Mouse (Mus musculus) embryo, embryonic 10.5 days (tissue): ENCODE measurements at regions not wholly inside any gene's neighbourhood (a gene's known extent, or its start where the extent isn't known, plus 50 kb on each side); places are given as distances from the start of the nearest gene placed in this dataset.

Experiments
- DNase-seq: peaks from one replicate; pipeline ENCODE4 v3.0.0-alpha.2; 2015; ENCODE audit warnings: low spot score

DNA sequence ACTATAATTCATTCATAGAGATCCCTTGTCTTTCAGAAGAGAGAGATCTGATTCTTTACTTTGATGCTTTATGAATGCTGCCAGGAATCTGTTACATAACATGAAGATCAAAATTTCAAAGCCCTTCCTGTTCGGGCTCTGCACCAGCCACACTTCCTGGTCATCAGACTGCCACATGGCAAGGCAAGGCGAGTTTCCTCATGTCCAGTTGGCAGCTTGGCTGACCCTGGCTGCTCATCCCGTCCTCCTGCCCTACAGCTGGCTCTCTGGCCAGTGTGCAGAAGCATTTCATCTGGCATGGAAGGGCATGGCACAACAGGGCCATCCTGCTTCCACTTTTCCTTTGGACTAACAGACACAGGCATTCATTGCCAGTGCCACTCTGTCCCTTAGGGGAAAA lies 292.2 kb upstream of the Slc24a5 start:
- no peak for DNase-seq

DNA sequence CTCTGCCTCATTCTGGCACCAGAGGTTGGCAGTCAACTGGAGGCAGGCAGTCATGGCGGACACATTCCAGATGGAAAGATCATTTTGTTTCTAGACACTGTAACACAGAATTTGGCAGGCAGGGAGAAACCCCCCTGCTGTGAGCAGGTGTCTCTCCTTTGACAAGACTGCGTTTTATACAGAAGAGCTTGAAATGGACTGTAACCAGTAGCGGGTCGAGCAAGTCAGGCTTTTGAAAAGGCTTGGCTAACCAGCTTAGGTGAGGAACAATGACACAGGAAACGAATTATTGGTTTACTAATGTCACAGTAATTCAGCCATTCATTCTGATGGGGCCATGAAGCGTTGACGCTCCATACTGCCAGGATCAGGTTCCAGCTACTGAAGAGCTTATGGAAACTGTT lies 275.3 kb upstream of the Slc24a5 start:
- DNase-seq: peak; percentile 28

DNA sequence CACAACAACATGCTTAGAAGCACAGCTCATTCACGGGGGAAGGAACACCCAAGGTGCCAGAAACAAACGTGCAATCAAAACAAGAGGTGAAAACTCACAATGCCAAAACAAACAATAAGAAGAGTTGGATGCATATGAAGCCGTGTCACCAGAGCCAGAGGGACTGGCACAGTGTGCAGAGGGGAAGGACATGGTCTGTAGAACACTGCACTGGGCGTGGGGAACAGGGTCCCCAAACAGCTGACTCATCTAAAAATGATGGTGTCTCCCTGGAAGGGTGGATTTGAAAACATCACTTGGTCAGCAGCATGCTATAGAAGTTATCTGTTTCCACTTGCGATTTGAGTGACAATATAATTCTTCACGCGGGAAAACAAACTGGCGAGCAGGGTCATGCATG lies 256.2 kb upstream of the Slc24a5 start:
- no peak for DNase-seq

DNA sequence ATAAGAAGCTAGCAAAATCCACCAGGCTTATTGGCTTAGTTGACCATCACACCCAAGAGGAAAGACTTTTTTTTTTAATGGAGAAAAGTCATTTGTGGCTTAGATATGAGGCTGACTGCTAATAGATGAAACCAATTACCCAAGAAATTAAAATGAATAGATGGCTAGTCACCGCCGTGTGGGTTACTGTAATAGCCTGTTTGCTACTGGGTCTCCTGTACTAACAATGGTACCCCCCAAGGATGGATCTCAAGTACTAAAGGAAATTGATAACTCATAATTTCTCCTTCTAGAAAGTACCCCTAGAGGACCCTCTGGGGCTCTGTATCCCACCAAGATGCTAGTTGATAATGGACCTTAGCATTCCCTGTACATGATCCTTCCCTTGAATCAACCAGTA lies 251.1 kb upstream of the Slc24a5 start:
- DNase-seq: no peak

DNA sequence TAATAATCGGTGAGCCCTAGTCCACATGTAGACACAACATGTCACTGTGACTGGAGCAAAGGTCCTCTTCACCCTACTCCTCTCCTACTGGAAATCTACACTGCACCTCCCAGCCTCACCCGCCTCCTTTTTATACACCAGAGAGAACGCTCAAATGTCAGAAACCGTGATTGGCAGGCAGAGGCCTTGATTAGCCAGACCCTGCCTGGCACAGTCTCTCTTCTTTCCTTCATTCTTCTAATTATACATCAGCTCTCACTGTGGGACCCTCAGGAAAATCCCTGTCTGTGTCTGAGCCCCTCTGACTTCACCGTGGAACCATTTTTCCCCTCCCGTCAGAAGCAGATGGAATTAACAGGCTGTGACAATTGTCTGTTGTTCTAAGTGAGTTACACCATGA lies 248.1 kb upstream of the Slc24a5 start:
- DNase-seq: no peak

DNA sequence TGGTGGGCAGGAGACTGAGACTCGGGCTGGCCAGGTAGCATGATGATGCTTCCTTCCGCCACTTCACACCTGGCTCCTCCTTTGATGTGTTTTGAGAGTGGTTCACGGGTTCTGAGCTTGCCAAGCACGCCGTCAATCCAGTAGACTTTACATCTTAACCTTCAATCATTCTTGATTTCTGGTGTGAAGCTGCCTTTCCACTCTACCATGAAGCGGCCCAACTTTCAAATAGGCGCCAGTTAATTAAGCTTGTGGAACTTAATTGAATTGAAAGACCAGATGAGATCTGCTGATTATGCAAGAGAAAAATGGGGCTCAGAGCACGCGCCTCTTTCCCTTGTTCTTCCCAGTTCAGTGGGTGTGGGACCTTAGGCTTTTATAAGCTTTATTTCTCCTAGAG lies 247.1 kb upstream of the Slc24a5 start:
- no peak for DNase-seq

DNA sequence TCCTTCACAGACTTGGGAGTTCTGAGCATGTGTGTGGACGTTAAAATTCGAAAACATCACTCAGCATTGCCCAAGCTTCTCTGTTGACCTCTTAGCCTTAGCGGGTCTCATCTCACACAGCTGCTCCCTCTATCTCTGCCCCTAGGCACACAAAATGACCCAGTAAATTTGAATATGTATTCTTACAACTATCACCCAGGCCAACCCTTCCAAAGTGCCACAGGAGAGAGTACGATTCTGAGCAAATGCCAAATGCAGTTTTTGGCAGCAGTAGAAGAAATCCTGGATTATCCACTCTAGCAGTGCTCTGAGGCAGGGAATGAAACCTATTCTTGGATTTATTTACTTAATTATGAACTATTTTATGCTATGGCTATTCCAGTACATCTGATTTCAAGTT lies 246.6 kb upstream of the Slc24a5 start:
- no peak for DNase-seq

DNA sequence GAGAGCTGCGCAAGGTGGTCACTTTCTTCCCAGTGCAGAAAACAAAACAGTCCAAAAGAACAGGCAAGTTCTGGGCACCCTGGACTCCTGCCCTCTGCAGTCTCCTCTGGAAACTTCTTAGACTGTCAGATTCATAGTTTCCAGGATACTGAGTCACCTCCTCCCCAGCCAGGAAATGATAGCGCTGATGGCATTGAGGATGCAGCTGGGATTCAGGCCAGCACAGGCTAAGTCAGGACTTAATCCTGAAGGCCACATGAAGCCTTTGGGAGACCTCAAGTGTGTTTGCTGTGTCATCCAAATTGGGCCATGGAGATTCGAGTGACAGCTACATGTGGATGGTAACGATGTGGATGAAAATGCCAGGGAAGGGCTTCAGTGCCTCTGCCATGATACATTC lies 219.1 kb upstream of the Slc24a5 start:
- DNase-seq: no peak

DNA sequence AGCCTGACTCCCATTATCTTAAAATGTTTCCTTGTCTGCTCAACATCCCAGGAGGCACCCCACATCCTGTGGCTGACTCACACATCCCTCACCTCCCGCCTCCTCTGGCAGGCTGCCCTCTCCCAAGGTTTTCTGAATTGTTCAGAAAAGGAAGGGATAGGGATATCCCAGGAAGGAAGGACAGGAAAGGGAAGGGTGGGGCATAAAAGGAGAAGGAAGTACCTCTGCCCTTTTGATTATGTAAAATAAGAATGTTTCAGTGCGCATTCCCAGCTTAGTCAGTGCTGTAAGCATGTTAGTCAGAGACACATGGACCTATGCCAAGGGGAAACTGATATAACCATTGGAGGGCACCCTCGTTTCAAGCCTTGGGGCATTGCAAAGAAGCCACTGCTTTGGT lies 209.4 kb upstream of the Slc24a5 start:
- DNase-seq: no peak

DNA sequence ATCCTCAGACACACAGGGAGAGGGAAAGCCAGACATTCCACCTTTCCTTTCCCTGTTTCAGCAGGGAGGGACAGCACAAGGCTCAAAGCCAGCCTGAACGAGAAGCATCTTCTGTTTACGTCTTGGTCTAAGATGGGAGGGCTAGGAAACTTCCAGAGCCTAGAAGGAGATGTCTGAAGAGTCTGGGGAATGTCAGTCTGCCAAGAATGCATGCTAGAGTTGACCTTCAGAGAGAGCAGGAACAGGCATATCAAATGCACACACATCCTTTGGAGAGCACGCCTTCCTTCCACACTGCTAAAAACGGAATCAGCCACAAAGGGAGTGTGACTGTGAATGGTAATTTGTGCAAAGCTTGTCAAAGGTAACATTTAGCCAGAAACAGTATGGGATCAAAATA lies 179.7 kb upstream of the Slc24a5 start:
- DNase-seq: peak; percentile 16

DNA sequence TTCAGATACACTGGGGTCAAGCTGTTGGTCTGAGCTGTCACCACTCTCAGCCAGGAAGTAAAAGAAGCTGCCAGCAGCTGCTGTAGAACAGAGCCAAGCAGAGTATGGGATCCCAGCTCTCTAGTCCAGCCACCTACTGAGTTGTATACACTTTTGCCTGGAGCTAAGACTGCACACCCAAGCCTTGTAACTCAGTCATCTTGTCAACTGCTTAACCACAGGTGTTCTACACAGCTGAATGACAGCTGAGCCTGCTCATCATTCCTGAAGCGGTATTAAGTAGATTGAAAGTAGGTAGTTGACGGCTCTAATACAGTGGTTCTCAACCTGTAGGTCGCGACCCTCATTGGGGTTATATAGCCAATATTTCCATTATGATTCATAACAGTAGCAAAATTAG lies 172.9 kb upstream of the Slc24a5 start:
- DNase-seq: no peak

DNA sequence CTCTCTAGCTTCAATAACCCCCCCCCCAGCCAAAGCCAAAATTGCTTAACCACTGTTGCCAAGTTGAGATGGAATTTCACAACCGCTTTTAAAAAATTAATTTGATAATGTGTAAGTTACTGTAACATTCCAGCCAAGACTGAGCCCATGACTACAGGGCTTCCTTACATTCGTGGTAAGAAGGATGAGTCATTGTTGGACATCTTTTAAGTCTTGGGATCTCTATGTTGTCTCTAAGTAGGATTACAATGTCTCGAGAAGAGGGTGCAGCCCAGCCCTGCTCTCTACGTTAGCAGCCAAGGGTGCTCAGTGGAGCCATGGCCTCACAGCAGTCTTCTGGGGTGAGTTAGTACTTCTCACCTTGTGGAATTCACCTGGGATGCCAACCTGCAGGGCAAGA lies 164.4 kb upstream of the Slc24a5 start:
- no peak for DNase-seq

DNA sequence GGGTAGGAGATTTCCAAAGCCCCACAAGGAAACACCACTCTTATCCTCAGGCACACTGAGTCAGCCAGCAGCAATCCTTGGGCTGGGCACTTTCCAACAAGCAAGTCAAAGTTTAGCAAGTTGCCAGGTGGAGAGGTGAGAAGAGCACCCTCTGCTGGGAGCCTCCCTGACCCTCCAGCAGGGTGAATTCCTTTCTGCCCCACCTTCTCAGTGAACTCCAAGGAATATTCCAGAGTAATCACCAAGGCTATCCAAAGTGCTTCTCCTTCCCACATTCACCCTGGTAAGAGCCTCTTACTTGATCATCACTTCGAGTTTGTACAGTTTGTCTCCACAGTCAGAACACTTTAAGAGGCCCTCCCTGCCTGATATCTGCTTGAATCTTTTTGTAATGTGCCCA lies 162.8 kb upstream of the Slc24a5 start:
- DNase-seq: no peak

DNA sequence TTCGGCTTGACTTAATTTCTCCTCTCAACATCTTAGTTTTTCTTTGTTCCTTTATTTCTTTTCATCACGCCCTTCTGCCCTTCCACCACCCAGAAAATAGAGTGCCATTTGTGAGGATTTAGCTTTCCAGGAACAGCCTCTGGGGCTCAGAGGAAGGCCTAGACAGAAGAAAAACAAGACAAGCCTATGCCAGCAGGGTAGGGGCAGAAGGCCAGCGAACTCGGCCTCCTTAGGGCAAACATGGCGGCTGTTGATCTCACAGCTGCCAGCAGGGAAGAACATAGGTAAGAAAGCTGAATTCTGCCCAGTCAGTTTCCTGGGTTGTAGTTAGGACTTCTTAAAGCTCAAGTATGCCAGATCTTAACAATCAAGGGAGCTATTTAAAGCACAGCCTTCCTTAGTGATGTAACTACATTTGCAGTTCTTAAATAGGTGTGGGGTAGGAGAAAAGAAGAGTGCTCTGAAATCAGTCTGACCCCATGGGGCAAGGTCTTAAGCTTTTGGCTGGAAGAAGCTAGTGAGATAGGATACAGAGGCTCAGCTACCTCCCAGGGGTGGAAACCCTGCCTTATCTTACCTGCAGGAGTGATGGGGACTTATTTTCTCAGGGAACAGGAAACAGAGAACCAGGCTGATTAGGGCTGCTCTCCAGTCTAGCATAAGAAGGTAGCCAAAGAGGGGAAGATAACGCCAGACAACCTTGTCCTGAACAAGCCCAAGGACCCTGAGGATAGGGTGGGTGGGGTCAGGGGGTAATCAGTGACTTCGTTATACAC lies 148.8 kb upstream of the Slc24a5 start:
- DNase-seq: no peak

DNA sequence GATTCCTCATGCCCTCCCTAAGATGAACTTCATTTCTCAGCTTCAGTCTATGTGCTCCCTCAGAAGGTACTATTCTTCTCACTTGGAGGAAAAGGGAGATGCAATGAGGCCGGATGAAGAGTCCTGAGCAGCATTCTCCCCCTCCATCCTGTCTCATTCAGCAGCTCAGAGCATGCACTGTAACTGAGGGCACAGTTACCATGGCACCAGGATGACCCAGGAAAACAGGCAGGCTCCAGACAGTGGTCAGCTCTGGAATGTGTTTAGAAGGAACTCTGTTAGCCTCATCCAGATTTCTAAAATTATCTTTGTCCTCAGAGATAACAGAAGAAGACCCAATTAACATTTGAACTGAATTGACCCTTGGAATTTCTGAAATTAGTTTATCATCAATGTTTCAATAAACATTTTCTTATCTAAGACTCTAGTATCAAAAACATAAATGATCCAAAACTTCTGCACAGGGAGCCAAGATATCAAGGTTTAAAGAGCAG lies 148.1 kb upstream of the Slc24a5 start:
- DNase-seq: peak; percentile 28

DNA sequence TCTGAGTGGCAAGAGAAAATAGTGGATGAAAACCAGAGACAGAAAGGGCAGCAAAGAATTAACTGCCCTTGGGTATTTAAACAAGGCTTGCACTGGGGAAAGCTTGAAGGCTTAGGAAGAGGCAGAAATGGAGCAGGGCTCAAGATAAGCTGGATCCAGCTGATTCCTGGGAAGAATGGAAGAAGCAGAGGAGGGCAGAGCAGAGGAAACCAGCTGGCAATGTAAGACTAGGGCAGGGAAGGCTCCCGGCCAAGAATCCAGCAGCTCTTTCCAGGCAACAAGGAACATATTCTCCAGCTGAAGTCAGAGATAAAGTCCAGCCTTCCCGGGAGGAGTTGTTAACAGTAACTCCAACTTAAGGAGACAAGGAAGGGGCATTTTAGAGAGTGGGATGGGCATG lies 147.7 kb upstream of the Slc24a5 start:
- no peak for DNase-seq

DNA sequence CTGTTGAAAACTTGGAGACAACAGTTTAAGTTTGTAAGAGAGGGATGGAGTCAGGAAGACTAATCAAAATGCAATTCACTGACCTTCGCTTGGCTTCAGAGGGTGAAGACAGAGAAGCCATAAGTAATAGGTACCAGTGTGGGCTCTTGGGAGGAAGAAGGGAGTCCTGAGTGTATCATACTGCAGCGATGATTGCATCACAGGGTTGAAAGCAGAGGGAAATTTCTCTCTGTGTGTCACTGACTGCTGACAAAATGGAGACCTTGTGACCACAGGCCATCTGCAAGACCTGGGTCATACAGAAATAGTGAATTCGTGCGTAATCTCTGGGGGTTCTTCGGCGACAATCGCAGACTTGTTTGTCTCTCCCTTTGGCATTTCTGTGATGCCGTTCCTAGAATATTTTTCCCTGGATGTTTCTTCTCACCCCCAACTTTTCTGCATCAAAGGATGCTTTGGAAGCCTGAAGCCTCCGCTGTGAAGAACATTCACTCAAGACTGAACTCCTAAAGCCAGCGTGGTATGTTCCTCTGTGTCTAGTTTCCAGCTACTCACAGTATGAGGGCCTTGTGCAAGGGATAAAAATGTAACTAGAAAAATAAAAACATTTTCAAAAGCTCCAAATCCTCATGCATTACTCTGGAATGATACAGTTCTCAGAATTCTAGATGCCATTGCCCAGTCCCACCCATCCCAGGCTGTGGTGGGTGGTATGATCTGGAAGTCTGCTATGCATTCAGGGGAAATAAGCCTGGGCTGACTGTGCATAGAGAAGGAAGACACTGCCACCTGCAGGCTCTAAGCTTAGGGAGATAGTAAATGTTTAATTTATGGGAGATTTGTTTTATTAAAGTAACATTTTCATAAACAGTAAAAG lies 139.8 kb upstream of the Slc24a5 start:
- DNase-seq: peak; percentile 62

DNA sequence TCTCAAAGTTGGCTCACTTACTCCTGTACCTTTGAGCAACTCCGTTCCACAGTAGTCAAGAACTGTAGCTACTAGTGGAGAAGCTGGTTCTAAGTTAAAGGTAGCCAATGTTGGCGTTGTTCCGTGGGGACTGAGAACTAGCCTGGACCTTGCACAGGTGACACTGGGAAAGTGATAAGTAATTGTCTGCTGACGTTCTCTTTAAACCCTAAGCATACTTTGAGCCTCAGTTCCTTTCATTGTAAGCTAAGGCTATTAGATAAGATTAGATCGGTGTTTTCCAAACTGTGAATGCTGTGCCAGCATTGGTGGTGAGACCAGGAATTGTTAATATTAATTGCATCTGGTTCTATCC lies 139.2 kb upstream of the Slc24a5 start:
- no peak for DNase-seq

DNA sequence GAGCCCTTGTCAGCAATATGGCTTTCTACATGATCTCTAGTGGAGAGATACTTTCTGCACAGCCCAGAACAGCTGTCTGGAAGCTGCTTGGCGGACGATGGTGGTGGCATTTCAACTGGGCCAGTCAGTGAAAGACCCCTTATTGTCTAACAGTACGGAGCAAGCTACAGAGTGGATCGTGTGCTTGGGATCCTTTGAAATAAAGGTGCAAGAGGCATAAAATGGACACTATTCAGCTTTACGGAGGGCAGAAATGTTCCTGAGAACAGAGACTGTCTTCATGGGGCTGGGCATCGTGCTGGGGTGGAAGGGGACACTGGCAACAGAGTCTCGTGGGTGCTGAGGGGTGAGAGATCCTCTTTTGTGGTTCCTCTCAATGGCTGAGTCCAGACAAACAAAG lies 137.2 kb upstream of the Slc24a5 start:
- DNase-seq: no peak

DNA sequence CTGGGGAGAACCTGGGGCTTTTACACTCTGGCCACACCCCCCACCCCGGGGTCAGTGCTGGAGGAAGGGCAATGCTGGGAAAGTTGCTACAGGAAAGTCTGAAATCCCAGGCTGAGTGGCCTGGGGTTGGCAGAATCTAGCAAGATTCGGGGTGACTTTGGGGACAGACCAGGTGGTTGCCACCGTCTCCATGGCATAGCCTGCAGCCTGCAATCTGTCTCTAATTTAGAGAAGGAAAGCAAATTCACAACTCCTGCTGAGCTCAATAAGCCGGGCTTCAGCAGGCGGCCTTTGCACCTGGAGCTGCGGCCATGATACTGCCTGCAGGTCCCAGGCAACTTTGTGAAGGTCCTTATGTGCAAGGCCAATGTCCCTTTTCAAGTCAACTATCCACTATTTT lies 135.4 kb upstream of the Slc24a5 start:
- no peak for DNase-seq

DNA sequence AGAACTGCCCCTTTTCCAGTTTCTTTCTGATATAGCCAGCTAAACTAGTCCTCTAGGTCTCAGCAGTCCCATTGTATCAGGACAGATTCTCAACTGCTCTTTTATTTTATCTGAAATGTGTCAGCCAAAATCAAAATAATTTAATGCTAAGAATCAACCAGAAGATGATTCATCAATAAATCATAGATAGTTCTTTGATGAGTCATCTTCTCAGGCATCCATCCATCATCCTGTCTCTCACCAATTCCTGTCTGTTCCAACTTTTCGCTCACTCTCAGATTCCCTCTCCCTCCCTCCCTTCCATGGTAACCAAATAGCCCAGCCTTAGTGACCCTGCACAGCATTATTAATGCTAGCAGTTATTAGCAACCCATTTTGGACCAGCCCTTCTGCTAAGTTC lies 134.0 kb upstream of the Slc24a5 start:
- DNase-seq: no peak

DNA sequence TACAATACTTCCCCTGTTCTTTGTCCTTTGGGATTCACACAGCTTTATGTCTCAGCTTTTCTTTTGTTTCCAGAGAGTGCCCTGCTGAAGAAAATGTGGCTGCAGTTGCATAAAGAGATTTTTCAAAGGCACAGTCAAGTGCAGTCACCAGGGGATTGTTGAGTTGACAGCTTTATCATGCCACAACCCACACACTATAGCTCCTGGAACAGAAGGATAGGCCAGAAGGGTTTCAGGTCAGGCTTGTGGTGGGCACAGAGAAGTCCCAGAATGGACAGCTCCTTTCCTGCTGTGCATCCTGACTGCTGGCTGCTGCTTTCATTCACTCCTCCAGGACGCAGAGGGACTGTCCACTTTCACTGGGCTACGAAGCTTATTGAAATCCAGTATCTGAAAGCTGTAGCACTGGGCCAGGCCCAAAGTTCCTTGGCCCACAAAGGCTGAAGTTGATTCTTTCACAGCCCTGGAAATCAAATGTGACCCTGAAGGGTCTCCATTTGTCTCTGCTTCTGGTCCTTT lies 119.6 kb upstream of the Slc24a5 start:
- DNase-seq: no peak

DNA sequence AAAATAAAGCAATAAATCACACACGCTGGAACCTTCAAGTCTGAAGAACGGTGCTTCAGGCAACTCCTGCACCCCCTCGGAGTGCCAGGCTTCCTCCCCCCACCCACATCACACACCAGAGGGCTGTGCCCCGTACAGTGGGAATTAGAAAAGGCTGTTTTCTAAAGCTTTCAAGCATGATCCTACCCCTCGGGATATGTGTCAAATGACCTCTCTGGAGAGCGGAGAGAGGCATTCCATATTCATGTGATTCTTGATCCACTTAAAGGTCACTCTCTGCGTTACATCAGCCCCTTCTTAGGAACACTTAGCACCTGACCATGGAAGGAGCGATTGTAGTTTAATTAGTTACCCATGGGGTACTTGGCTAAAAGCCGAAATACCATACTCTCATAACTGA lies 119.1 kb upstream of the Slc24a5 start:
- DNase-seq: no peak
